Mouse (Mus musculus) intestine, embryonic 16.5 days (tissue): ENCODE measurements at regions not wholly inside any gene's neighbourhood (a gene's known extent, or its start where the extent isn't known, plus 50 kb on each side); places are given as distances from the start of the nearest gene placed in this dataset.

Source experiments
- ATAC-seq: fragments of 200-750 bp; cut with Nextera tagmentation; 2 replicates; pipeline ENCODE4 v1.8.0; 2017; ENCODE audit warnings: moderate TSS enrichment, moderate library complexity
- H3K27ac ChIP-seq: fragments of 300-500 bp; sonication (generic); 2 replicates; pipeline ENCODE4 v1.5.1; 2014; ENCODE audit warnings: mild to moderate bottlenecking, low read length
- H3K27me3 ChIP-seq: fragments of 300-500 bp; sonication (generic); replicated peaks from 2 replicates; pipeline ENCODE4 v1.6.1; 2014; ENCODE audit warnings: low read length, control low read depth, mixed read lengths; ENCODE audit not compliant: control insufficient read depth, insufficient read depth
- H3K36me3 ChIP-seq: fragments of 300-500 bp; sonication (generic); 2 replicates; pipeline ENCODE4 v1.6.1; 2014; ENCODE audit warnings: low read length, control low read depth; ENCODE audit not compliant: control insufficient read depth, insufficient read depth
- H3K4me1 ChIP-seq: fragments of 300-500 bp; sonication (generic); 2 replicates; pipeline ENCODE4 v1.6.1; 2014; ENCODE audit warnings: low read length, control low read depth, mixed read lengths; ENCODE audit not compliant: control insufficient read depth, insufficient read depth
- H3K4me2 ChIP-seq: fragments of 300-500 bp; sonication (generic); 2 replicates; pipeline ENCODE4 v1.6.1; 2014; ENCODE audit warnings: low read depth, low read length, control low read depth
- H3K4me3 ChIP-seq: fragments of 300-500 bp; sonication (generic); 2 replicates; pipeline ENCODE4 v1.5.1; 2014; ENCODE audit warnings: mild to moderate bottlenecking, low read length
- H3K9ac ChIP-seq: fragments of 300-500 bp; sonication (generic); 2 replicates; pipeline ENCODE4 v1.6.1; 2014; ENCODE audit warnings: low read depth, low read length
- H3K9me3 ChIP-seq: fragments of 300-500 bp; sonication (generic); 2 replicates; pipeline ENCODE4 v1.6.1; 2016; ENCODE audit warnings: low read length, control low read depth; ENCODE audit not compliant: control insufficient read depth
- WGBS: fragments of 180-500 bp; shearing (Covaris S2); extraction: QIAGEN DNeasy Blood & Tissue Kit; methylation state at CpG from one replicate; pipeline ENCODE4 v1.1.7; 2014; 5-methylcytosine and 5-hydroxymethylcytosine counted together

DNA sequence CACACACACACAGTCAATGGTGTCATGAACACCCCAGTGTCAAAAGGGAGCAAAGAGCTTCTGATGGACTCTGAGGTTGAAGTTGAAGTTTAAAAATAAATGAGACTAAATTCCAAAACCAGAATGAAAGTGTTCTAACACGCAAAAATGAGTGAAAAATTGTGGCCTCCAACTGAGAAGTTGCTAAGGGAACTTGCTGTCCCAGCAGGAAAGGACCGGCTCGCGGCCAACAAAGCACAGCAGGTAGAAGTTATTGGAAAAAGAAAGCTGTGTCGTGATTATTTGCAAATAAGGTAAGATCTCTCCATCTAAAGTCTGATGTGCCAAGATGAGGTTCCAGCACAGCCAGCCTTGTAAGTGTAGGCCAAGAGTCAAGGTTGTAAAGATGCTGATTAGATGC is 169.7 kb downstream of the Nrp2 start:
- no peak for ATAC-seq
- Histone ChIP-seq H3K27ac (no peak overlapping the region), H3K9me3 (no peaks in the 10 kb centered on the region), H3K4me3 (no peak overlapping the region), H3K9ac (no peak overlapping the region), H3K4me1 (no peaks in the 10 kb centered on the region), H3K27me3 (no peaks in the 10 kb centered on the region), H3K4me2 (no peak overlapping the region), H3K36me3 (no peaks in the 10 kb centered on the region)
- WGBS = 87% methylated on average over 5 of the region's 5 CpGs

DNA sequence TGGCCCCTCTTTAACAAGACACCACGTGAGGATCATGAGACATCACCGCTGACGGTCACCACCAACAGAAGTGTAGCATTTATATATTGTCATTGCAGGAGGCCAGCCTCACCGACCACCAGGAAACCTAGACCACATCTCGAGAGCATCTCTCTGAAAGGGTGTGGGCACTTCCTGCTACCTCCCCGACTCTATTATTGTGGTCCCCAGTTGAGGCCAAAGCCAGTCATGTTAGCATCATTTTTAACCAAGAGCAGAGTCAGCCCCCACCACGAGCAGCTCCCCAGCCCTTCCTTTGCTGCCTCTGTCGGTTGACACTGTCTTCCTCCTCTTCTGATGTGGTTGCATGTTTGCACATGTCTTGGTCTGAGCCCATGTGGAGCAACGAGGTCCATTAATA is 172.5 kb downstream of the Nrp2 start:
- no peaks in the 10 kb centered on the region for H3K27me3 ChIP-seq
- H3K27ac ChIP-seq = no peak overlapping the region
- no peaks in the 10 kb centered on the region for H3K36me3 ChIP-seq
- H3K4me3 ChIP-seq = no peak overlapping the region
- no peak overlapping the region for H3K9ac ChIP-seq
- WGBS = 81% methylated on average over 9 of the region's 9 CpGs
- H3K4me1 ChIP-seq = no peaks in the 10 kb centered on the region
- H3K4me2 ChIP-seq = no peak overlapping the region
- no peak for ATAC-seq
- H3K9me3 ChIP-seq = no peaks in the 10 kb centered on the region

DNA sequence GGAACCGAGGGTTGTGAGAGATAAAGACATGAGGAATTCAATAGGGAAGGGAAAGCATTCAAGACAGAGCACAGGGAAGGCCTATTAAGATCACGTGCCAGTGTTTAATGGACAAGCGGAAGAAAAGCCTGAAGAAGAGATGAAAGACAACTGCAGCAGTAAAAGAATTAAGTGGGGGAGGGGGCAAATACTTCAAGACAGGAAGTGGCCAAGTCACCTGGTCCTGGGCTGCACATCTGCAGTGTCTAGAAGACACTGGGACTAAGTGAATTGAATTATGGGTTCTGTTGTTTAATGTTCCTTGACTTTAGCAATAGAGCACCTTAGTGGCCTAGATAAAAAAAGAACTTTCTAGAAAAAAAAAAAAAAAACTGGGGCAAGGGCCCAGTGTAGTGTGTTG is 173.6 kb downstream of the Nrp2 start:
- Histone ChIP-seq H3K4me1 (no peaks in the 10 kb centered on the region), H3K4me3 (no peak overlapping the region), H3K27ac (no peak overlapping the region), H3K27me3 (no peaks in the 10 kb centered on the region), H3K4me2 (no peak overlapping the region), H3K9me3 (no peaks in the 10 kb centered on the region), H3K9ac (no peak overlapping the region), H3K36me3 (no peaks in the 10 kb centered on the region)
- WGBS = 66% methylated on average over 3 of the region's 3 CpGs
- ATAC-seq = no peak

GRCm38 (mm10) chr1:62880882-62881291 is 177.8 kb downstream of the Nrp2 start:
- H3K4me3 ChIP-seq = no peak overlapping the region
- ATAC-seq = no peak
- H3K27me3 ChIP-seq = no peaks in the 10 kb centered on the region
- WGBS = 73% methylated on average over 4 of the region's 4 CpGs
- no peaks in the 10 kb centered on the region for H3K9me3 ChIP-seq
- no peaks in the 10 kb centered on the region for H3K36me3 ChIP-seq
- H3K27ac ChIP-seq = no peak overlapping the region
- no peak overlapping the region for H3K4me2 ChIP-seq
- no peak overlapping the region for H3K9ac ChIP-seq
- H3K4me1 ChIP-seq = peaks cover 5% of the 10 kb centered on the region; the same call in 1 of the 2 replicates

GRCm38 (mm10) chr1:62881477-62881876 is 178.4 kb downstream of the Nrp2 start:
- H3K9ac ChIP-seq = no peak overlapping the region
- no peaks in the 10 kb centered on the region for H3K9me3 ChIP-seq
- H3K27ac ChIP-seq = no peak overlapping the region
- ATAC-seq = no peak
- H3K36me3 ChIP-seq = no peaks in the 10 kb centered on the region
- no peak overlapping the region for H3K4me3 ChIP-seq
- 81% methylated on average over 6 of the region's 6 CpGs for WGBS
- no peak overlapping the region for H3K4me2 ChIP-seq
- peaks cover 5% of the 10 kb centered on the region; the same call in 1 of the 2 replicates for H3K4me1 ChIP-seq
- no peaks in the 10 kb centered on the region for H3K27me3 ChIP-seq

DNA sequence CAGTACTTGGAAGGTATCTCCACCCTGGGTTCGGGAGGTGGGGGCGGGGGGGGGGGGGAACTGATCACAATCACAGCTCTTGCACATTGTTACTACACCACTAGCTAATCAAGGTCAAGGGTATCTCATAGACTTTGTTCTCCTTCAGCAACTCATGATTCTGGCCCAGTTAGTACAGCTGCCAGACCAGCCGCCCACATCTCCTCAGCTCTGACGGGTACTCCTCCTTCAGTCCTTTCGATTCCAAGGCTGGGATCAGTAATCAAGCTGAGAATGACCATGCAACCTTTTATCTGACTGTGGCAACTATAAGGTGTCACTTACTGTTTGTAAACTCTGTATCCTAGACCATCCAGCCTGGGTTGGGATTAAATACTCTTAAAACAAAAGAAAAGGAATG is 178.9 kb downstream of the Nrp2 start:
- peaks cover 5% of the 10 kb centered on the region; the same call in 1 of the 2 replicates for H3K4me1 ChIP-seq
- 92% methylated on average over 5 of the region's 5 CpGs for WGBS
- ATAC-seq = no peak

DNA sequence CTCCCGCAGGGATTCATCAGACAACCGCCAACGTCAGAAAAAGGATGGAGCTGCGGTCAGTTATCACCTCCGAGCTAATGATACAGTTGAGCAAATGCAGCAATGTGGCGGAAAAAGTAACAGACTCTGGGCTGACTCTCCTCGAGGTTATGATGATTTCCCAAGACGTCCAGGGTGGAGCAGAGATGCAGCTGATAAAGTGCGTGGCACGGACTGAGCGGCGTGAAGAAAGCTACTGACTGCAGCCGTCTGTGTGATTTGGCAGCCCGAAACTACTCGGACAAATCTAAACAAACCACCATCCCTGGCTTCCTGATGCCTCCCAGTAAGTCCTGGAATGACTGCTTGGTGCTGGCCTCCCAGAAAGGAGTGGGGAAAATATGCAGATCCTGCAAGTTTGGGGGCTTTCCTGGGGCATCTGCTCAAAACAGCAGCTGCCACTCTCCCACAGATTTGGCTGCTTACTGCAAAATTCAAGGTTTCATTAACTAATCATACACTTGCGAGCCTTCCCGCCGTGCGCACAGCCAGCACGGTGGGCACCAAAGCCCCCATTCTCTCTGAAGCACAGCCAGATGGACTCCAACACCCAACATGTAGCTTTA is 181.9 kb downstream of the Nrp2 start:
- no peak for ATAC-seq
- no peak overlapping the region for H3K4me3 ChIP-seq
- WGBS = 51% methylated on average over 20 of the region's 20 CpGs

More for the DNA sequence above, 178.9 kb downstream of the Nrp2 start:
- H3K36me3 ChIP-seq = no peaks in the 10 kb centered on the region
- H3K4me2 ChIP-seq = no peak overlapping the region
- no peak overlapping the region for H3K4me3 ChIP-seq
- no peak overlapping the region for H3K27ac ChIP-seq
- H3K9ac ChIP-seq = no peak overlapping the region
- H3K9me3 ChIP-seq = no peaks in the 10 kb centered on the region
- no peaks in the 10 kb centered on the region for H3K27me3 ChIP-seq

DNA sequence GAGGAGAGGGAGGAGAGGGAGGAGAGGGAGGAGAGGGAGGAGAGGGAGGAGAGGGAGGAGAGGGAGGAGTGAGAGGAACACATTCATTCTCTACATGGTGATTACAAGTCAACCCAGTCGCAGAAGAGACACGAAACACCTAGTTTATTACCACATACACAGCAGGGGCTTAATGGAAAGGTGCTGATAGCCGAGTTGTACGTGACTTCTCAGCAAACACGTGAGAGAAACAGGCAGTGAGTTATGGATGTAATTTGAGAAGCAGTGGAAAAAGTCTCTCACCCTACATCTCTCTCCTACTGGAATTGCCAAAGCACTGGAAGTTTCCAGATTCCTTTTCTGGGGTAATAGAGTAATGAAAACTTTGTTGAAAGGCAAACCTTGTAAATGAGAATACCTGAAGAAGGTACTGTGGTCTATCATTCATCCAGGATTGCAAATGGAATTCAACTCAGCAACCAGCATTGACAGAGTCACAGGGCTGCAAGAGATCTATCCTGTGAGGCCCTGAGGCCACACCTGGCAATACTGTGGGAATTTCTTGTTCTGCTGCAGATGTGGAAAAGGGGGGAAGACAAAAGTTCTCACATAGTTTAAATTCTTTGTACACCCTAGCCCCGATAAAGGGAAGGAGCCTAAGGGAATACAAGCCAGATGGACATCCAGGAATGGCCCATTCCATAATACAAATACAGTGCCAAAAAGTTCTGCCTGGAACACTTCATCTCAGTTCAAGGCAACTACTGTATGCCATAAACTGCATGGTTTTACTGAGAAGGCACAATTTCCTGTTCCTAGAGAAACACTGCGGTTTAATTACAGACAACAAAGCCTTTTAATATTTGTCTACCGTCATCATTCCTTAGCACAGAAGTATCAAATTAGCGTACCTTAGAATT is 184.7 kb downstream of the Nrp2 start:
- no peak overlapping the region for H3K4me3 ChIP-seq
- 45% methylated on average over 9 of the region's 9 CpGs for WGBS
- H3K27ac ChIP-seq = no peak overlapping the region
- no peak overlapping the region for H3K9ac ChIP-seq
- no peaks in the 10 kb centered on the region; the same call in 1 of the 2 replicates for H3K9me3 ChIP-seq
- H3K36me3 ChIP-seq = no peaks in the 10 kb centered on the region
- no peak overlapping the region for H3K4me2 ChIP-seq
- no peaks in the 10 kb centered on the region for H3K27me3 ChIP-seq
- peak; percentile 33; the same call in 1 of the 2 replicates for ATAC-seq
- H3K4me1 ChIP-seq = peaks cover 5% of the 10 kb centered on the region; the same call in 1 of the 2 replicates

More for the DNA sequence above, 181.9 kb downstream of the Nrp2 start:
- Histone ChIP-seq H3K9ac (no peak overlapping the region), H3K27me3 (no peaks in the 10 kb centered on the region), H3K4me1 (peaks cover 5% of the 10 kb centered on the region; the same call in 1 of the 2 replicates), H3K4me2 (no peak overlapping the region), H3K36me3 (no peaks in the 10 kb centered on the region), H3K27ac (no peak overlapping the region), H3K9me3 (no peaks in the 10 kb centered on the region)

- no peak overlapping the region for H3K9ac ChIP-seq
- H3K4me1 ChIP-seq = no peaks in the 10 kb centered on the region
- H3K4me2 ChIP-seq = no peak overlapping the region
- ATAC-seq = no peak
- 54% methylated on average over 6 of the region's 6 CpGs for WGBS
- H3K9me3 ChIP-seq = no peaks in the 10 kb centered on the region
- H3K4me3 ChIP-seq = no peak overlapping the region
- H3K27me3 ChIP-seq = no peaks in the 10 kb centered on the region
- no peak overlapping the region for H3K27ac ChIP-seq
- no peaks in the 10 kb centered on the region for H3K36me3 ChIP-seq
Observed at GRCm38 (mm10) chr1:62901375-62901774, 198.3 kb downstream of the Nrp2 start.
